ENCODE assay signal across 9 mouse cellular contexts in genomic region chr9:112118411-112119105, GRCm38 (mm10).
DNase-seq lines count a peak whose midpoint lies in the region; ATAC-seq lines count a peak whose summit lies in the region.
"Had no signal": no experiment of that assay in that cellular context is flagged by ENCODE, and none has a peak within 500 bp of the region (broad histone marks: within the 10 kb centered on the region; RNA-seq: fewer than 3 reads in every experiment).

No protein-coding gene starts in this region.

- H3K27ac ChIP-seq in liver, embryonic 12.5 days: no peak overlapping the region
- H3K27ac ChIP-seq in heart, embryonic 14.5 days (replicated peaks in 1 of 2; ENCODE audit: control insufficient read depth in 1 of 2, insufficient read depth in 1 of 2, low read depth in 2 of 2, low read length in 2 of 2): peak overlapping the region; percentile 72 to 84; a peak in 3 of 4 replicates
- H3K27ac ChIP-seq: liver, embryonic 14.5 days had no signal

- no peak for ATAC-seq in liver, embryonic 12.5 days
- peak; percentile 54; the same call in 1 of the 2 replicates for ATAC-seq in heart, embryonic 14.5 days (ENCODE audit: insufficient number of reproducible peaks, insufficient read depth, low FRiP score, low read depth)

- WGBS in liver, embryonic 12.5 days (ENCODE audit: insufficient replicate concordance): 13% methylated on average over 22 of the region's 22 CpGs
- 1% methylated on average over 22 of the region's 22 CpGs for WGBS in heart, embryonic 14.5 days

- no peaks in the 10 kb centered on the region; the same call in 1 of the 2 replicates for H3K4me1 ChIP-seq in liver, embryonic 12.5 days
- peaks cover 6 to 11% of the 10 kb centered on the region in 2 experiments for H3K4me1 ChIP-seq in heart, embryonic 14.5 days (ENCODE audit: control insufficient read depth in 2 of 2, insufficient read depth in 2 of 2, low read length in 2 of 2)

- no peaks in the 10 kb centered on the region for H3K36me3 ChIP-seq in liver, embryonic 12.5 days
- no peaks in the 10 kb centered on the region for H3K36me3 ChIP-seq in heart, embryonic 14.5 days (ENCODE audit: control insufficient read depth, insufficient read depth, low read length)

- H3K9me3 ChIP-seq in liver, embryonic 12.5 days (replicated peaks): no peaks in the 10 kb centered on the region
- H3K9me3 ChIP-seq in heart, embryonic 14.5 days (ENCODE audit: control insufficient read depth, low read length): no peaks in the 10 kb centered on the region

- no peak for DNase-seq in liver
- DNase-seq in cerebellum, postnatal 25 days: peak; percentile 83 to 85
- peak; percentile 56 for DNase-seq in left cerebral cortex, postnatal 4 days
- peak; percentile 49 for DNase-seq in right cerebral cortex, postnatal 25 days
- DNase-seq in adrenal gland, adult 8-10 months: no peak
- no peak for DNase-seq in thymus, postnatal 25 days

- H3K9ac ChIP-seq in liver, embryonic 12.5 days: no peak overlapping the region
- peak overlapping the region; percentile 70 for H3K9ac ChIP-seq in heart, embryonic 14.5 days (ENCODE audit: low read length)
- H3K9ac ChIP-seq: liver, embryonic 14.5 days had no signal

- H3K27me3 ChIP-seq in liver, embryonic 12.5 days (replicated peaks): peaks cover 37% of the 10 kb centered on the region
- H3K27me3 ChIP-seq in heart, embryonic 14.5 days (ENCODE audit: control insufficient read depth, insufficient read depth, low read length): no peaks in the 10 kb centered on the region

- peak overlapping the region; percentile 45 for H3K4me2 ChIP-seq in liver, embryonic 12.5 days
- H3K4me2 ChIP-seq in heart, embryonic 14.5 days (ENCODE audit: low read length): peak overlapping the region; percentile 77

- intact Hi-C loops in left cerebral cortex, postnatal 4 days (cut with DNase I): no loop called here

- H3K4me3 ChIP-seq in liver, embryonic 12.5 days: no peak overlapping the region
- H3K4me3 ChIP-seq in heart, embryonic 14.5 days (ENCODE audit: control insufficient read depth in 1 of 2, insufficient read depth in 1 of 2, low read depth in 1 of 2, low read length in 2 of 2): peak overlapping the region; percentile 37 to 40

Comparison
In these comparisons a context has a peak if more than half of its experiments do, and no peak if none do; other contexts are left out.
1. DNase-seq: peak in cerebellum, postnatal 25 days (2 of 2), left cerebral cortex, postnatal 4 days (single experiment) and right cerebral cortex, postnatal 25 days (single experiment); none in liver (single experiment), adrenal gland, adult 8-10 months (single experiment) and thymus, postnatal 25 days (single experiment).